Mouse (Mus musculus) activated CD4-positive, CD25-positive, alpha-beta regulatory T cell, adult 4 months (primary cell): ENCODE measurements around the gene Tnnc2. TPM values are rescaled to one million over a fixed set of nuclear protein-coding genes. Genes with fewer than 3 reads are reported as not detected.

Source experiments
- ATAC-seq: one replicate; pipeline ENCODE4 v1.8.0; 2017
- polyA plus RNA-seq, 2 experiments: library from polyadenylated mRNA; unstranded; fragments of 100-300 nt; shearing (Covaris generic); gene quantifications; one replicate each; pipeline ENCODE4 v1.2.1; 2017

The Tnnc2 gene
- polyA plus RNA-seq, 2 experiments from 2014 or later = not detected

DNA sequence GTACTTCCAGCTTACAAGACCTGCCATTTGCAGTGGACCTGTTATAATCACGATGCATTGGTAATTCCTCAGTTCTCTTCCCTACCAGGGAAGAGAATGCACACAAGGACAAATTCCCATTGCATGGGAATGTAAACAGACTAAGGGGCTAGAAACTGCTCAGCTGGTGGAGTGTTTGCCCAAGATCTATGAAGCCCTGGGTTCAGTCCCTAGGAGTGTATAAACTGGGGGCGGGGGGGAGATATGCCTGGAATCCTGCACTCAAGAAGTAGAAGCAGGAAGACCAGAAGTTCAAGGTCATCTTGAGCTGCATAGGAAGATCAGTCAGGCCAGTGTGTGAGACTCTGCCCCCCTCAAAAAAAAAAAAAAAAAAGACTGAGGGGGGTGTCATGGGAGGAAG is 46.5 kb downstream of the Tnnc2 start:
- ATAC-seq = no peak

DNA sequence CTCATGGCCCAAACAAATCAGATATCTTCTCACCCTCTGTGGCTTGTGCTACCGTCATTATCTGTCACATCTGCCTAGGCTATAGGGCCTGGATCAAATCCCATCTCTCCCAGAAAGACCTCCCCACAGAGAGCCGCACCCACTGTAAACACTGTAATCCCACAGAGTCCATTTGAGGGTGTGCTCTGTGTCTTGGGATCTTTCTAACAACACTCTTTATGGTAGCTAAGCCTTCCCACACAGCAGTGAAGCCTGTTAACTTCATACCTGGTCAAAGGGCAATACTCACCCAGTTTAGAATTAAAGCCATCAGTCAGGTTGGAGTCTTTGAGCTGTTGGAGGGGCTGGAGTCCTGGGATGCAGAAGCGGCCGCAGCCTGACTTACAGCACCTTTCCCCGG is 48.0 kb downstream of the Tnnc2 start:
- no peak for ATAC-seq

Other genes starting within 250 kb of the Tnnc2 start
- gene Wfdc2, start 217.6 kb downstream of the Tnnc2 start, polyA plus RNA-seq = not detected
- not detected for gene Spint3, start 206.5 kb downstream of the Tnnc2 start, polyA plus RNA-seq
- not detected for gene Wfdc6a, start 194.5 kb downstream of the Tnnc2 start, polyA plus RNA-seq
- gene Eppin, start 186.4 kb downstream of the Tnnc2 start, polyA plus RNA-seq = not detected
- not detected for gene Wfdc6b, start 166.4 kb downstream of the Tnnc2 start, polyA plus RNA-seq
- not detected for gene Wfdc8, start 166.3 kb downstream of the Tnnc2 start, polyA plus RNA-seq
- not detected for gene Wfdc16, start 141.2 kb downstream of the Tnnc2 start, polyA plus RNA-seq
- not detected for gene Wfdc10, start 123.9 kb downstream of the Tnnc2 start, polyA plus RNA-seq
- gene Wfdc9, start 123.4 kb downstream of the Tnnc2 start, polyA plus RNA-seq = not detected
- gene Wfdc11, start 105.9 kb downstream of the Tnnc2 start, polyA plus RNA-seq = not detected
- not detected for gene Wfdc13, start 94.9 kb downstream of the Tnnc2 start, polyA plus RNA-seq
- gene Spint4, start 81.5 kb downstream of the Tnnc2 start, polyA plus RNA-seq = not detected
- gene Spint5, start 64.7 kb downstream of the Tnnc2 start, polyA plus RNA-seq = not detected
- not detected for gene Wfdc3, start 34.0 kb downstream of the Tnnc2 start, polyA plus RNA-seq
- 1 to 10 TPM; 6.0 to 6.5 TPM for gene Dnttip1, start 34.0 kb downstream of the Tnnc2 start, polyA plus RNA-seq
- gene Ube2c, start 10.1 kb downstream of the Tnnc2 start, polyA plus RNA-seq = 10 to 100 TPM; 46.3 to 68.1 TPM
- 1 to 10 TPM; 5.0 to 5.1 TPM for gene Snx21, start 5.9 kb upstream of the Tnnc2 start, polyA plus RNA-seq
- 10 to 100 TPM; 35.1 to 49.1 TPM for gene Acot8, start 24.9 kb upstream of the Tnnc2 start, polyA plus RNA-seq
- gene Zswim3, start 25.1 kb upstream of the Tnnc2 start, polyA plus RNA-seq = 1 to 10 TPM; 3.8 to 5.4 TPM
- gene Zswim1, start 42.7 kb upstream of the Tnnc2 start, polyA plus RNA-seq = 10 to 100 TPM; 18.0 to 19.4 TPM
- not detected for gene Spata25, start 48.6 kb upstream of the Tnnc2 start, polyA plus RNA-seq
- gene Ctsa, start 52.9 kb upstream of the Tnnc2 start, polyA plus RNA-seq = 100 to 1,000 TPM; 215 to 216 TPM
- under 1 TPM in 1 of 2 experiments, not detected in 1; 0.69 TPM for gene Neurl2, start 53.5 kb upstream of the Tnnc2 start, polyA plus RNA-seq
- gene Pltp, start 77.7 kb upstream of the Tnnc2 start, polyA plus RNA-seq = 1 to 10 TPM in 1 of 2 experiments, under 1 TPM in 1; 0.87 to 1.0 TPM
- 100 to 1,000 TPM; 102 to 122 TPM for gene Pcif1, start 99.3 kb upstream of the Tnnc2 start, polyA plus RNA-seq
- gene Zfp335, start 131.8 kb upstream of the Tnnc2 start, polyA plus RNA-seq = 1 to 10 TPM; 6.7 to 9.0 TPM
- 1 to 10 TPM in 1 of 2 experiments, under 1 TPM in 1; 0.78 to 1.4 TPM for gene Mmp9, start 160.8 kb upstream of the Tnnc2 start, polyA plus RNA-seq
- gene Slc12a5, start 180.8 kb upstream of the Tnnc2 start, polyA plus RNA-seq = under 1 TPM in 1 of 2 experiments, not detected in 1; 0.34 TPM